Mouse (Mus musculus) testis, postnatal 14 days (tissue): ENCODE results near the gene Iqgap3.

Experiments used
- DNase-seq: peaks from one replicate; pipeline ENCODE4 v3.0.0; 2021; ENCODE audit warnings: low spot score

Iqgap3 gene

DNA sequence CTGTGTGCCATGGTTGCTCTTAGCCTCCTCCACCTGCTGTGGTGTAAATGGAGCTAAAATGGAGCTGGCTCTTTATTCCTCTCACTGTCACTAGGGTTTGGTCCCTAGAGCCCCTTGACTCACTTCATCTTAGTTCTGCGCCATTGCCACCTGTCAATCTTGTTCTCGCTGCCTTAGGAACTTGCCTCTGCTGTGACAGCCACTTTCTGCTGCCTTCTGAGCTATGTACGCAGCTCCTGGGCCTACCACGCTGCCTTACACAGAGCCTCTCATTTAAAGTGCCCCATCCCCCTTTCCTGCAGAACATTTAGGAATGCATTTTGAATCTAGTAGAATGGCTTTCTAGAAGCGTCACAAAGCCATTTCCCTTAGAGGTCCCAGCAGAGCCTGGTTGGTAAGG, 12.4 kb downstream of the Iqgap3 start:
- DNase-seq = no peak

DNA sequence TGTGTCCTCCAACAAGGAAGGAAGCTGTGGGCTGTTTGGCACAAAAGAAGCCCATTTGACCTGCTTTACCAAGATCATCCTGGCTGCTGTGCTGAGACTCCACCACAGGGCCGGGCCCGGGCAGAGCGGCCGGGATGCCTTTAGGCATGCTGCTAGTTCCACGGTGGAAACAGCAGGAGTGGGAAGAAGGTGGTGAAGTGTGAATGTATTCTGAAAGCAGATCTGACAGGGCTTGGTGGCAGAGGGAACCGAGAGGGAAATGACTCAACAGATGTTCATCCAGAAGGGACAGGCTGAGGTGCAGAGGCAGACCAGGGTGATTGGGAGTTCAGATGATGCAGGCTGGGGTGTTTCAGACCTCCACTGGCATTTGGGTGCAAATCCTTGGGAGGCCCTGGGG, 15.9 kb downstream of the Iqgap3 start:
- DNase-seq = no peak

- no peak for DNase-seq
These were observed 18.5 kb downstream of the Iqgap3 start for GRCm38 (mm10) chr3:88100251-88100650.

- no peak for DNase-seq
These were observed 20.0 kb downstream of the Iqgap3 start for GRCm38 (mm10) chr3:88101736-88102135.

GRCm38 (mm10) chr3:88102196-88102595, 20.4 kb downstream of the Iqgap3 start:
- no peak for DNase-seq

DNA sequence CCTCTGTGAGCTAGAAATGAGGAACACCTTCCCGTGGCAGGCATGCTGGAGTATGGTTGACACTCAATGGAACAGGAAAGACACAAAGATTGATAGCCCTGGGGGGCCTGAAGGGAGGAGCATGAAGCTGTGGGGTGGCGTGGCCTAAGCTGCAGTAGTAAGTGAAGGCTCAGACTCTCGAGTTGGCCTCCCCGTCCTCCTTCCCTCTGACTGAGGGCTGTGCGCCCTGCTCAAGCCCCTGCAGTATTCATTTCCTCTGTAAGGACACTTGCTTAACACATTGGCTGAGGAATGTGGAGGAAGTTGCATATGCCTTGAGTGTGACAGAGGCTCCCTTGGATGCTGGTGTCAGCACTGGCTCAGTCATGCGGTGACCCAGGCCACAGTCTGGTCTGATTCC, 20.8 kb downstream of the Iqgap3 start:
- no peak for DNase-seq

- DNase-seq = no peak
These were observed 24.4 kb downstream of the Iqgap3 start for GRCm38 (mm10) chr3:88106126-88106525.

DNA sequence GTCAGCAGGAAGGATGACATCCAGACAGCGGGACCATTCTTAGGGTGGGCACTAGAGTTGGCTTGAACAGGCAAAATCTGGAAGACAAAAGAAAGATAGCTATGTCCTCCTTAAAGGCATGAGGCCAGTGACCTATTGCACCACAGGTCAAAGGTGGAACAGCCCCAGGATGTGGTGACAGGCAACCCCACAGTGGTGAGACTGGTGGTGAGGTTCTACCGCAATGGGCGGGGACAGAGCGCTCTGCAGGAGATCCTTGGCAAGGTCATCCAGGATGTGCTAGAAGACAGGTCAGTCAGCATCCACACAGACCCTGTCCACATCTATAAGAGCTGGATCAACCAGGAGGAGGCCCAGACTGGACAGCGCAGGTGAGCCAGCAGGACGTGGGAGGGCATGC, 27.4 kb downstream of the Iqgap3 start:
- no peak for DNase-seq

GRCm38 (mm10) chr3:88114396-88114795, 32.6 kb downstream of the Iqgap3 start:
- no peak for DNase-seq

- no peak for DNase-seq
These were observed 38.4 kb downstream of the Iqgap3 start for GRCm38 (mm10) chr3:88120117-88120651.

- no peak for DNase-seq
These were observed 39.7 kb downstream of the Iqgap3 start for GRCm38 (mm10) chr3:88121164-88122131.

DNA sequence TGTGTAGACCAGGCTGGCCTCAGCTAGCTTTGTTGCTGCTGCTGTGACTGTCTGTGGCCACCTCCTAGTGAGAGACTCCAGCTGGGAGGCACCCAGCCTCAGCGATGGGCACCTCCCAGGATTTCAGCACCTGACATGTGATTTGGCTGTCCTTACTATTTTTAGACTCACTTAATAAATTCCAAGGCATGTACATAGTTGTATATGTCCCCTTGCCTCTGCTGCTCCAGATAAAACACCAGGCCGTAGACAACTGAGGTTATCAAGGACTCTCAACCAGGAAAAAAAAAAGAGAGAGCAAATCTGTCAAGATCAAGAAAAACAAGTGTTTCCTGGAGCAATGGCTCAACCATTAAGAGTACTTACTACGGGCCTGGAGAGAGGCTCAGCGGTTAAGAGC, 43.4 kb downstream of the Iqgap3 start:
- no peak for DNase-seq

GRCm38 (mm10) chr3:88126181-88126580, 44.4 kb downstream of the Iqgap3 start:
- no peak for DNase-seq

DNA sequence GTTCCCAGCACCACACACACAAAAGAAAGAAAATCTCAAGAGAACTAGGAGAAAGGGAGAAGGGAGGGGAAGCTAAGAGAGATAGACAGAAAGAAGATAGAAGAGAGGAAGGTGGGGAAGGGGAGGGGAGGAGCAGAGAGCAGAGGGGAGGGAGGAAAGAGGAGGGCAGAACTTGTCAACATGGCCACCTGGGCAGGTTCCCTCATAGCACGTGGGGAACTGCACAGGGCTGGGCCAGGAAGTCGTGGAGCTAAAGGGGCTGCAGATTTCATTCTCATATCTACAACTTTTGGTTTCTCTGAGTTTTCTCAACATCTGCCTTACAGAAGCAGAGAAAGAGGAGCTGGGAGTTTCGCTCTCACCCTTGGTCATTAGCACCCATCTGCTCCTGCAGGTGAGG, 45.9 kb downstream of the Iqgap3 start:
- DNase-seq = no peak

GRCm38 (mm10) chr3:88128056-88128455, 46.3 kb downstream of the Iqgap3 start:
- no peak for DNase-seq

- no peak for DNase-seq
These were observed 47.2 kb downstream of the Iqgap3 start for GRCm38 (mm10) chr3:88129006-88129405.

DNA sequence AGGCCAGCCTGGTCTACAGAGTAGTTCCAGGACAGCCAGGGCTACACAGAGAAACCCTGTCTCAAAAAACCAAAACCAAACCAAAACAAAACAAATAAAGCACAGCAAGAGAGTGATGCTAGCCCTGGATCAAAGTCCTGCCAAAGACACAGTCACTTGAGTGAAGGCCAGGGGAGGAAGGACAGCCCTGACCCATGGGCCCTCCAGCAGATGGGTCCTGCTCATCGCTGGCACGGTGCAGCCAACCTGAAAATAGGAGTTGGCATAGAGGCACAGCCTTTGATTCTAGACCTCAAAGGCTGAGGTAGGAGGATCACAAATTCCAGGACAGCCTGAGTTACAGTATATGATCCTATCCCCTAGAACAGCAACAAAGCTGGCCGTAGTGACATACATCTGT, 49.3 kb downstream of the Iqgap3 start:
- DNase-seq = no peak

DNA sequence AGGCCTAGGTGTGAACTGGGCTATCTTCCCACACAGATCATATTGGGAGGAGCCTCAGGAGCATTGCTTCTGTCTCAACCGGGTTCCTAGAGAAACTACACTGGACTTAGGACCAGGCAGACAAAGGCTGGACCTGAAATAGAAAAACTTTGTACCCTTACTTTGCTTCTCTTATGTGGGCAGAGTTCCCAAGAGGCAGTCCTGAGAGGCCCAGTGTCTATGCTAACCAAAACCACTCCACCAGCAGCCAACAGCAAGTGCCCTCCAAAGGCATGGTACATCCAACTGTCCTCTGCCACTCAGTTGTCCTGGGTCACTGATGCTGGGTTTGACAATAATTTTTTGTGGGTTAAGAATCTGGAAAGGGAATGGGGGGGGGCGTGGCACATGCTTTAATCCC, 50.7 kb downstream of the Iqgap3 start:
- no peak for DNase-seq

DNA sequence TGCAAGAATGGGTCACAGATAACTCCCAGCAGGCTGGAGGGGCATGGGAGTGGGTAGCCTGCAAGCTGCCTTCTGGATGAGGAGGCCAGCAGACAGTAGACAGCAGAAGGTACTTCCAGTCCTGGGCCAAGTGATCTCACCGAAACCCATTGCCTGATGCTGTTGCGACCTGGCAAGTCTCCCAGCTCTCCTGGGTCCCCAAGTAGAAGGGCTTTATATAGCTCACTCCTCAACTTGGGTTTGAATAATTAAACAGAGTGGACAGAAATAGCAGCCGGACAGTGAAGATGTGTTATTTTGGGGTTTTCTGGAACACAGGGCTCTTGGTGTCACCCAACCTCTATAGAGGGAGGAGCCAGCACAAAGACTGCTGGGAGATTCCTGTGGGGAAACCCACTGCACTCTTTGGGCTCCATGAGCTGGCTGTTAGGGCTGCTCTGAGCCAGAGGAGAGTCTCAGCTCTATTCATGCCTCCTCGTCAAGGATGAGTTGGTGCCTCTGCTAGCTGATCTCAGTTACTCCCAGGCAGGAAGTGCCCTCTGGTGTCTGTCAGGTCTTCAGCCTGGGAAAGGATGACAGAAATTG, 51.5 kb downstream of the Iqgap3 start:
- no peak for DNase-seq

GRCm38 (mm10) chr3:88136346-88136745, 54.6 kb downstream of the Iqgap3 start:
- DNase-seq = no peak

DNA sequence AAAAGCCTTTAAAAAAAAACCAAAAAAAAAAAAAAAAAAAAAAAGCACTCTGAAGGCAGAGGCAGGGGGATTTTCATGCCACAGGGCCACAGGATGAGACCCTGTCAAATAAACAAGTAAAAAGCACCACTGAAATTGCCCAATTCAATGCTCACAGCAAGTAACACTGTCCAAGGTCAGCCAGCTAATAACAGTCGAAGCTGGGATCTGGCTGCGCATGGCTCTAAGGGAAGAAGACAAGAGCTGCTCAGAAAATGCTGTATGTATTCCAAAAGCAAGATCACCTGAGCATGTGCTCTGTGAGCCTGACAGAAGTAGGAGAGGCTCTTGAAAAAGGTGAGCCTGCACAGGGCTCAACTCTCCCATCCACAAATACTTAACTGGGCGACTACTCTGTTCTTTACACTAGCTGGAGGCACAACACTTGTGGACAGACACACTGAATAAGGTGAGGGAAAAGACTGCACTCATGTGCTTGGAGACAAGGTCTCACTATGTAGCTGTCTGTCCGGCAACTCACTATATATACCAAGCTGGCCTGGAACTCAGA, 55.2 kb downstream of the Iqgap3 start:
- DNase-seq = no peak

DNA sequence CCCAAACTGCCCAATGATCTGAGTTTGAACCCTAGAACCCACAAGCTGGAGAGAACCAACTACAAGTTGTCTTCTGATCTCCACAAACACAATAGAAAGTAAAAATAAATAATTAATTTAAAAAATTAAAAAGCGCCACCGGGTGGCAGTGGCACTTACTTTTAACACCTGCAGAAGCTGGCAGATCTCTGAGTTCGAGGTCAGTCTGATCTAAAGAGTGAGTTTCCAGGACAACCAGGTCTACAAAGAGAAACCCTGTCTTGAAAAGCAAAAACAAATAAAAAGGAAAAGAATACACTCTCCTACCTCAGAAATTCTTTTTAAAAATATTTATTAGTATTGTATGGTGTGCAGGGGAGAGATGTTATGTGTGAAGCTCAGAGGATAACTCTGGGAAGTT, 56.0 kb downstream of the Iqgap3 start:
- no peak for DNase-seq
